Mouse (Mus musculus): Measurements from ENCODE around the gene Kcns3.
"Not testable (repeated sequence)": the region's sequence is repeated elsewhere in the genome, so short reads cannot be mapped to it uniquely, and the experiment has no call there.

The Kcns3 gene

DNA sequence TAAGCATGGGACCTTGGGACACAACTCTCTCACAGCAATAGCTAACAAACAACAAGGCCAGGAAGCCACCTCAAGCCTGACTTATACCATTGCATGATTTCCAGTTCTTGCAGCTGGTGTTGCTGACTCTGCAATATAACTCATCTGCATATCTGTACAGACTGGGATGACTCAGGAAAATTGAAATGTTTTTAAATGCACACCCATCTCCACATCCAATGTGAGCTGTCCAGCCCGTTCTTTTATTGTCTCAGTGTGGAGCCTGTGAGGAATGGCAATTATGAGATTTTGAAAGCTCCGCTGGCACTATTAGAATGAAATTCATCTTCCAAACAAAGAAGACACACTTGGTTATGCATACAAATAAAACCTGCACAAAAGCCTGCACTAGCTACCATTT, 84.0 kb downstream of the Kcns3 start:
- DNase-seq: no peak

GRCm38 (mm10) chr12:11052676-11053075, 98.2 kb downstream of the Kcns3 start:
- not testable (repeated sequence) for DNase-seq

DNA sequence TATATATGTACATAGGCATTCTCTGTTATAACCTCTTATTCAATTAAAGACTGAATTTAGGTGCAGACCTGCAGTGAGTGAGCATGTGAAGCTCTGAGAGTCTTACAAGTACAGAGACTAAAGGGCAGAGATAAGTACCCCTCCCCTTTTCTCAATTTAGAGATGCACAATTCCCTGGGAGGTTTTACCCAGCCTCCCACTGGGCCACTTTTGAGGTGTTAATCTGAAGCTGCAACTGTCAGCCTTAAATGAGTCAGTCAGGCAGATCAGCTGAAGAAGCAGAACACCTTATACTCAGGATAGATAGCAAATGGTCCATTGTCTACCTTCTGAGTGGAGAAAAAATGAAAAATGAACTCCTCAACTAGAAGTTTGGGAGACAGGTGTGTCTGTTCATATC, 109.0 kb downstream of the Kcns3 start:
- DNase-seq: no peak

Data from kidney, postnatal 14 days (tissue).